ENCODE assay signal across 8 mouse cellular contexts in genomic region chr10:81176466-81177271, GRCm38 (mm10). TPM values are rescaled to one million over a fixed set of nuclear protein-coding genes. Genes with fewer than 3 reads are reported as not detected.
A peak's percentile ranks its signal among the peaks of the same experiment; 100 is the strongest.
DNase-seq lines count a peak whose midpoint lies in the region; ATAC-seq and TF ChIP-seq lines count a peak whose summit lies in the region.

Gene Eef2, plus strand, starts transcription at chr10:81176631.

- DNase-seq in CH12.LX (ENCODE audit: extremely low read depth), result peak; percentile 97
- peak; percentile 96 for DNase-seq in c-Kit-positive CD71-negative TER-119-negative erythroid progenitor cells, embryonic 14.5 days (ENCODE audit: low read depth)
- DNase-seq in forebrain, embryonic 11.5 days (ENCODE audit: low spot score), result peak; percentile 100
- peak; percentile 100 for DNase-seq in kidney, postnatal 25 days
- DNase-seq in liver, embryonic 13.5 days, result peak; percentile 96
- peak; percentile 97 to 98 for DNase-seq in natural killer cell, adult 2 months (ENCODE audit: low spot score in 2 of 2)

- peak within 1 kb of the TSS; percentile 84 for H3K27ac ChIP-seq in CH12.LX (ENCODE audit: insufficient read depth, low read depth)
- H3K27ac ChIP-seq in forebrain, embryonic 11.5 days (ENCODE audit: low read depth, low read length), result peak within 1 kb of the TSS; percentile 88
- H3K27ac ChIP-seq in heart, embryonic 15.5 days, result peak within 1 kb of the TSS; percentile 91
- peak within 1 kb of the TSS; percentile 95 for H3K27ac ChIP-seq in liver, embryonic 13.5 days
- peak within 1 kb of the TSS; percentile 92 for H3K27ac ChIP-seq in stomach, embryonic 14.5 days (ENCODE audit: low read length)

- dilution Hi-C loops in CH12.LX (cut with MboI; ENCODE audit: extremely low pct_ligation_motif_present, extremely low pct_unique_long_range_greater_than_20kb, low sequenced_read_pairs), result no loop called here

- H3K36me3 ChIP-seq in CH12.LX (replicated peaks in 1 of 2; ENCODE audit: control insufficient read depth in 1 of 2, insufficient read depth in 1 of 2, low read length in 1 of 2), result peaks cover 44 to 45% of the 10 kb centered on the region in 2 experiments
- H3K36me3 ChIP-seq in forebrain, embryonic 11.5 days (ENCODE audit: control insufficient read depth, insufficient read depth, low read length), result peaks cover 39% of the 10 kb centered on the region
- peaks cover 43% of the 10 kb centered on the region for H3K36me3 ChIP-seq in heart, embryonic 15.5 days
- H3K36me3 ChIP-seq in liver, embryonic 13.5 days, result peaks cover 48% of the 10 kb centered on the region
- peaks cover 45% of the 10 kb centered on the region for H3K36me3 ChIP-seq in stomach, embryonic 14.5 days (ENCODE audit: control insufficient read depth, insufficient read depth, low read length)

- in situ Hi-C loops in CH12.LX (cut with MboI; ENCODE audit: low pct_ligation_motif_present, low pct_unique_long_range_greater_than_20kb, low sequenced_read_pairs), result loop anchor here (10.0 kb wide), 1 partner anchor 102 kb away; the partner anchor contains the start of gene Thop1

- TF ChIP-seq POLR2A in CH12.LX (IDR thresholded peaks at IDR 0.05; ENCODE audit: low read depth, low read length), result peak; percentile 99

- no peaks in the 10 kb centered on the region for H3K9me3 ChIP-seq in CH12.LX (replicated peaks; ENCODE audit: low read length)
- H3K9me3 ChIP-seq in forebrain, embryonic 11.5 days (ENCODE audit: control insufficient read depth, low read length), result no peaks in the 10 kb centered on the region
- no peaks in the 10 kb centered on the region for H3K9me3 ChIP-seq in heart, embryonic 15.5 days (replicated peaks)
- no peaks in the 10 kb centered on the region for H3K9me3 ChIP-seq in liver, embryonic 13.5 days (replicated peaks)
- no peaks in the 10 kb centered on the region for H3K9me3 ChIP-seq in stomach, embryonic 14.5 days (ENCODE audit: control insufficient read depth, low read depth, low read length)

- TF ChIP-seq RAD21 in CH12.LX (IDR thresholded peaks at IDR 0.05; ENCODE audit: low read depth, low read length), result no peak

- peaks cover 22 to 47% of the 10 kb centered on the region in 2 experiments for H3K4me1 ChIP-seq in CH12.LX (ENCODE audit: control insufficient read depth in 1 of 2, insufficient read depth in 2 of 2)
- peaks cover 25% of the 10 kb centered on the region for H3K4me1 ChIP-seq in forebrain, embryonic 11.5 days (replicated peaks; ENCODE audit: control insufficient read depth, insufficient read depth, low read length)
- H3K4me1 ChIP-seq in heart, embryonic 15.5 days (replicated peaks), result peaks cover 74% of the 10 kb centered on the region
- peaks cover 81% of the 10 kb centered on the region for H3K4me1 ChIP-seq in liver, embryonic 13.5 days (replicated peaks)
- H3K4me1 ChIP-seq in stomach, embryonic 14.5 days (ENCODE audit: control insufficient read depth, insufficient read depth, low read length), result peaks cover 30% of the 10 kb centered on the region

- H3K4me2 ChIP-seq in CH12.LX (ENCODE audit: insufficient read depth, low read depth, poor library complexity, severe bottlenecking), result peak within 1 kb of the TSS; percentile 93
- peak within 1 kb of the TSS; percentile 99 for H3K4me2 ChIP-seq in forebrain, embryonic 11.5 days (ENCODE audit: low read depth, low read length, severe bottlenecking)
- peak within 1 kb of the TSS; percentile 84 for H3K4me2 ChIP-seq in heart, embryonic 15.5 days
- peak within 1 kb of the TSS; percentile 84 for H3K4me2 ChIP-seq in liver, embryonic 13.5 days
- H3K4me2 ChIP-seq in stomach, embryonic 14.5 days (replicated peaks; ENCODE audit: low read depth, low read length), result peak within 1 kb of the TSS; percentile 92

- TF ChIP-seq CTCF in CH12.LX (conservative IDR thresholded peaks at IDR 0.05 in 1 of 2, IDR thresholded peaks at IDR 0.05 in 1 of 2; ENCODE audit: low read depth in 2 of 2, low read length in 2 of 2), result no peak

- WGBS in forebrain, embryonic 11.5 days, result under 1% methylated on average over 77 of the region's 77 CpGs
- under 1% methylated on average over 77 of the region's 77 CpGs for WGBS in heart, embryonic 15.5 days
- WGBS in liver, embryonic 13.5 days (ENCODE audit: insufficient replicate concordance), result under 1% methylated on average over 77 of the region's 77 CpGs
- 0% methylated on average over 77 of the region's 77 CpGs for WGBS in stomach, embryonic 14.5 days

- H3K79me2 ChIP-seq in CH12.LX (replicated peaks; ENCODE audit: control insufficient read depth, extremely low read depth, insufficient read depth, poor library complexity, severe bottlenecking), result peaks cover 39% of the 10 kb centered on the region

- ATAC-seq in forebrain, embryonic 11.5 days (replicated peaks; ENCODE audit: low FRiP score), result peak; percentile 84
- ATAC-seq in heart, embryonic 15.5 days (replicated peaks; ENCODE audit: insufficient number of reproducible peaks, insufficient read depth, low FRiP score, low read depth), result peak; percentile 80
- ATAC-seq in liver, embryonic 13.5 days (ENCODE audit: low read depth), result peak; percentile 78
- ATAC-seq in stomach, embryonic 14.5 days (ENCODE audit: insufficient number of reproducible peaks, insufficient read depth, low FRiP score, low read depth), result peak; percentile 83

- peak within 1 kb of the TSS; percentile 98 for H3K9ac ChIP-seq in CH12.LX (ENCODE audit: insufficient read depth, low read depth)
- peak within 1 kb of the TSS; percentile 98 for H3K9ac ChIP-seq in forebrain, embryonic 11.5 days (ENCODE audit: low read length)
- H3K9ac ChIP-seq in heart, embryonic 15.5 days, result peak within 1 kb of the TSS; percentile 97
- H3K9ac ChIP-seq in liver, embryonic 13.5 days, result peak within 1 kb of the TSS; percentile 100
- peak within 1 kb of the TSS; percentile 99 for H3K9ac ChIP-seq in stomach, embryonic 14.5 days (replicated peaks; ENCODE audit: low read depth, low read length)

- no peaks in the 10 kb centered on the region for H3K27me3 ChIP-seq in CH12.LX (replicated peaks)
- H3K27me3 ChIP-seq in forebrain, embryonic 11.5 days (ENCODE audit: control insufficient read depth, insufficient read depth, low read length), result no peaks in the 10 kb centered on the region
- H3K27me3 ChIP-seq in heart, embryonic 15.5 days, result no peaks in the 10 kb centered on the region
- no peaks in the 10 kb centered on the region for H3K27me3 ChIP-seq in liver, embryonic 13.5 days
- H3K27me3 ChIP-seq in stomach, embryonic 14.5 days (ENCODE audit: control insufficient read depth, insufficient read depth, low read length), result no peaks in the 10 kb centered on the region

- TF ChIP-seq EP300 in CH12.LX (IDR thresholded peaks at IDR 0.05; ENCODE audit: low read length), result no peak

- H3K4me3 ChIP-seq in CH12.LX (replicated peaks in 1 of 3; ENCODE audit: low read depth in 2 of 3, low read length in 2 of 3, poor library complexity in 1 of 3), result peak within 1 kb of the TSS; percentile 96 to 99 (median 99)
- H3K4me3 ChIP-seq in forebrain, embryonic 11.5 days (ENCODE audit: low read depth, low read length), result peak within 1 kb of the TSS; percentile 100
- peak within 1 kb of the TSS; percentile 95 for H3K4me3 ChIP-seq in heart, embryonic 15.5 days
- peak within 1 kb of the TSS; percentile 98 for H3K4me3 ChIP-seq in liver, embryonic 13.5 days (replicated peaks)
- peak within 1 kb of the TSS; percentile 100 for H3K4me3 ChIP-seq in stomach, embryonic 14.5 days (ENCODE audit: low read depth, low read length)

TF ChIP-seq in CH12.LX, 34 proteins besides CTCF, POLR2A, EP300 and RAD21 (continues in another document):
- TF ChIP-seq PAX5 (IDR thresholded peaks at IDR 0.05; ENCODE audit: low read length) (no peak), JUN (IDR thresholded peaks at IDR 0.05; ENCODE audit: insufficient read depth, low read depth, low read length) (no peak; the same call in 1 of the 2 replicates), NRF1 (IDR thresholded peaks at IDR 0.05; ENCODE audit: low read depth, low read length) (peak; percentile 92), POLR2AphosphoS2 (IDR thresholded peaks at IDR 0.05; ENCODE audit: low read depth, low read length) (peak; percentile 97), IRF4 (IDR thresholded peaks at IDR 0.05; ENCODE audit: low read depth, low read length) (peak; percentile 28; the same call in 1 of the 2 replicates), USF2 (conservative IDR thresholded peaks at IDR 0.05; ENCODE audit: low read depth, low read length) (peak; percentile 98), CHD1 (IDR thresholded peaks at IDR 0.05; ENCODE audit: low read depth, low read length) (peak; percentile 73; the same call in 1 of the 2 replicates), ZNF384 (IDR thresholded peaks at IDR 0.05; ENCODE audit: low read depth, low read length) (no peak), NELFE (IDR thresholded peaks at IDR 0.05; ENCODE audit: low read depth, low read length) (peak; percentile 99), USF1 (IDR thresholded peaks at IDR 0.05; ENCODE audit: low read depth, low read length) (peak; percentile 100), ELF1 (IDR thresholded peaks at IDR 0.05; ENCODE audit: low read depth, low read length) (peak; percentile 74), KAT2A (IDR thresholded peaks at IDR 0.05; ENCODE audit: insufficient replicate concordance, low read length) (peak; percentile 94), E2F4 (IDR thresholded peaks at IDR 0.05; ENCODE audit: insufficient replicate concordance, low read depth, low read length) (no peak), MAFK (IDR thresholded peaks at IDR 0.05; ENCODE audit: insufficient replicate concordance, low read length) (no peak), ZMIZ1 (IDR thresholded peaks at IDR 0.05; ENCODE audit: low read depth, low read length) (peak; percentile 98), GABPA (IDR thresholded peaks at IDR 0.05; ENCODE audit: insufficient replicate concordance, low read depth, low read length) (no peak), SMC3 (IDR thresholded peaks at IDR 0.05; ENCODE audit: low read depth, low read length) (no peak), TCF12 (IDR thresholded peaks at IDR 0.05; ENCODE audit: low read depth, low read length) (peak; percentile 99), UBTF (IDR thresholded peaks at IDR 0.05; ENCODE audit: low read depth, low read length) (no peak; the same call in 1 of the 2 replicates), ZKSCAN1 (IDR thresholded peaks at IDR 0.05; ENCODE audit: borderline replicate concordance, low read depth, low read length) (no peak), CHD2 (IDR thresholded peaks at IDR 0.05; ENCODE audit: low read length) (peak; percentile 44; the same call in 1 of the 2 replicates), MAZ (IDR thresholded peaks at IDR 0.05; ENCODE audit: low read depth, low read length) (peak; percentile 67; the same call in 1 of the 2 replicates)

RNA-seq across cellular contexts. Expression of gene Eef2, which starts in this region (rescaled TPM):
- total RNA-seq in CH12.LX (2012; rRNA removed) (3,382 and 4,660 TPM in 2 replicates), CH12.LX (2014; rRNA removed) (1,528 and 1,752 TPM in 2 replicates)
- polyA plus RNA-seq in CH12.LX (2012; ENCODE audit: insufficient read length, low read depth), result 2,532 and 2,649 TPM in 2 replicates
- polyA plus RNA-seq in forebrain, embryonic 11.5 days (2014; fragmentation: Nextera tagmentation; extraction: Ambion mirVana), result 467 and 501 TPM in 2 replicates
- 350 and 441 TPM in 2 replicates for polyA plus RNA-seq in heart, embryonic 15.5 days (2015; fragmentation: Nextera tagmentation; extraction: Ambion mirVana)
- 369 and 384 TPM in 2 replicates for polyA plus RNA-seq in liver, embryonic 13.5 days (2015; fragmentation: Nextera tagmentation; extraction: Ambion mirVana)
- polyA plus RNA-seq in stomach, embryonic 14.5 days (2014; fragmentation: Nextera tagmentation; extraction: Ambion mirVana), result 416 and 434 TPM in 2 replicates

Comparison
In these comparisons a context has a peak if more than half of its experiments do, and no peak if none do; other contexts are left out.
1. Peak in every context shown above with its lines: DNase-seq, ATAC-seq, H3K4me3 ChIP-seq and H3K27ac ChIP-seq.